Mouse (Mus musculus) Patski (cell line): ENCODE data around the gene Dis3. TPM values are rescaled to one million over a fixed set of nuclear protein-coding genes. Genes with fewer than 3 reads are reported as not detected.

ENCODE experiments used
- ATAC-seq: fragments of 100-300 bp; one replicate; pipeline ENCODE4 v1.8.0; 2021
- CTCF ChIA-PET: fragments of 350-600 bp; sonication (Branson Sonifier 250); formaldehyde crosslinking; loops from one replicate; lab custom pipeline; 2022; ENCODE audit warnings: inconsistent platforms; lab: Charles Lee
- POLR2A ChIA-PET: fragments of 350-600 bp; sonication (Branson Sonifier 250); formaldehyde crosslinking; loops from one replicate; lab custom pipeline; 2022; ENCODE audit warnings: antibody characterized with exemption, inconsistent platforms; lab: Charles Lee
- DNase-seq: peaks from one replicate; pipeline ENCODE4 v3.0.0-alpha.2; 2011; ENCODE audit warnings: low read depth, low spot score
- H3K27me3 ChIP-seq: fragments of 371-371 bp; one replicate; pipeline ENCODE4 v1.5.1; 2021
- CTCF ChIP-seq: fragments of 100-300 bp; IDR thresholded peaks from one replicate; pipeline ENCODE4 v1.5.1; 2021
- in situ Hi-C: fragments of 300-500 bp; cut with MboI; formaldehyde crosslinking; loops from 3 replicates; pipeline ENCODE4 v1.11.1; 2018; ENCODE audit warnings: low pct_unique_long_range_greater_than_20kb, mixed read lengths
- polyA plus RNA-seq: library from polyadenylated mRNA; unstranded; gene quantifications from one replicate; pipeline ENCODE4 v1.2.3, GENCODE M21; 2021

Gene Dis3
- polyA plus RNA-seq, 1 experiment from 2014 or later: 31.8 TPM

- TF ChIP-seq CTCF: no peak
- CTCF ChIA-PET: interaction anchor here (1.4 kb wide), 1 partner anchor 10 kb away, joined by 3 read pairs; no protein-coding TSS in a partner anchor
- in situ Hi-C loops: no loop called here
- POLR2A ChIA-PET: no interaction called here
- no peak for DNase-seq
- H3K27me3 ChIP-seq: no peaks in the 10 kb centered on the region
- no peak for ATAC-seq
Measured at GRCm38 (mm10) chr14:99088947-99089346, 10.6 kb downstream of the Dis3 start.

DNA sequence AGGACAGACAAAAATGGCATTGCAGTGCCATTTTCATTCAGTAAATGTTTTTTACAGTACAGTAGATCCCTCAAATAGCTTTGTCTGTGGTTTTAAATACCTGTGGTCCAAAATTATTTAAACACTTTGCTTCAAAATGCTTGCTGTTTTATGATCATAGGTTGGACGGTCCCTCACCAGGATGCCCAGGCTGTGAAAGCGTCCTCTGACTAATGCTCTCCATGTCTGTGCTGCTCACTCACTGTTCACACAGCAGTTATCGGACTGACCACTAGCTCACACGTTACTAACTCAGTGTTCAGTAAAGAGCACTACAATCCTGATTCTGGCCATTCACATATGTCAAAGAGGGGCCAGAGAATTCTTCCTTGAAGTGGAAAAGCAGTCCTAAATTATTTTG is 28.4 kb downstream of the Dis3 start:
- ATAC-seq (peak; percentile 99), DNase-seq (peak; percentile 33)
- in situ Hi-C loops: no loop called here
- ChIA-PET POLR2A (interaction anchor here (0.6 kb wide), 1 partner anchor 13 kb away, joined by 12 read pairs; no protein-coding TSS in a partner anchor), CTCF (no interaction called here)
- no peaks in the 10 kb centered on the region for H3K27me3 ChIP-seq
- TF ChIP-seq CTCF: no peak

DNA sequence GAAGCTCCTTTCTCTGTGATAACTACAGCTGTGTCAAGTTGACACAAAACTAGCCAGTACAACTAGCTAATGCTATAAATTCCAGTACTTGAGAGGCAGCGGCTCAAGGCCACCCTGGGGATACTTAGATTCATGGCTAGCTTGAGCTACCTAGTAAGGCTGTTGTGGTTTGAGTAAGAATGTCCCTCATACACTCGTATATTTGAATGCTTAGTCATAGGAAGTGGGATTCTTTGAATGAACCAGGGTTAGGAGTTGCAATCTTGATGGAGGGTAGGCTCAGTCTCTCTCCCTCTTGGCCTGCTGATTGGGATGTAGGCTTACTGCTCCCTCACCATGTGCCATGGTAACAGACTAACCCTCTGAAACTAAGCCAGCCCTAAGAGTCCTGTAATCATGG is 36.5 kb downstream of the Dis3 start:
- POLR2A ChIA-PET: no interaction called here
- in situ Hi-C loops: no loop called here
- CTCF ChIA-PET: no interaction called here
- no peak for TF ChIP-seq CTCF
- no peaks in the 10 kb centered on the region for H3K27me3 ChIP-seq
- no peak for DNase-seq
- ATAC-seq: peak; percentile 31

- POLR2A ChIA-PET: no interaction called here
- CTCF ChIA-PET: interaction anchor here (1.1 kb wide), 1 partner anchor 11 kb away, joined by 3 read pairs; no protein-coding TSS in a partner anchor
- no peaks in the 10 kb centered on the region for H3K27me3 ChIP-seq
- no peak for TF ChIP-seq CTCF
- ATAC-seq: no peak
- no peak for DNase-seq
- in situ Hi-C loops: no loop called here
Measured at GRCm38 (mm10) chr14:99060616-99061015, 39.0 kb downstream of the Dis3 start.

DNA sequence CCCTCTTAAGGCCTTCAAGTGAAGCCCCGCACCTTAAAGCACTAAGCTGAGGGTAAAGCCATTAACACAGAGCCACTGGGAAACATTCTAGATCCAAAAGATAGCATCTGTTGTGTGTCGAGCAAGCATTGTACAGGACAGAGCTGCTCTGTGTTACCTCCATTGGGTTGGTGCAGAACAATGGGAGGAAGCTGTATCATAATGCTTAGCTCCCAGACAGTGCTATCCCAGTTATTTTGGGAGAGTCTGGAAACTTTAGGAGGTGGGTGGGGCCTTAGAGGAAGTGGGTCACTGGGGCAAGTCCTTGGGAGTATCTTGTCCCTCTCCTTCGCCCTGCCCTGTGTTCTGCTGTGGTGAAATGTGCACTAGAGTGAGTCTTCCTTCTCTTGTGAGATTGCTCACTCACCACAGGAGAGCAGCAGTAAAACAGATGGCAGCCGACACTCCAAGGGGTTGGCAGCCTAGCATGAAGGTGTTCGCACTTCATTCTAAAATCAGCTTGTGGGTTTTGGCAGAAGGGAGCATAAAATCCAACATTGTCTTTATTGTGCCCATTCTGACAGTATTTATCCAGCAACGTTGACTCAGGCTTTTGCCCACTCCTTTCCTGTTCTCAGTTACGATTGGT is 40.5 kb downstream of the Dis3 start:
- DNase-seq: no peak
- ChIA-PET CTCF (no interaction called here), POLR2A (no interaction called here)
- no peak for ATAC-seq
- TF ChIP-seq CTCF: no peak
- in situ Hi-C loops: no loop called here
- H3K27me3 ChIP-seq: no peaks in the 10 kb centered on the region

DNA sequence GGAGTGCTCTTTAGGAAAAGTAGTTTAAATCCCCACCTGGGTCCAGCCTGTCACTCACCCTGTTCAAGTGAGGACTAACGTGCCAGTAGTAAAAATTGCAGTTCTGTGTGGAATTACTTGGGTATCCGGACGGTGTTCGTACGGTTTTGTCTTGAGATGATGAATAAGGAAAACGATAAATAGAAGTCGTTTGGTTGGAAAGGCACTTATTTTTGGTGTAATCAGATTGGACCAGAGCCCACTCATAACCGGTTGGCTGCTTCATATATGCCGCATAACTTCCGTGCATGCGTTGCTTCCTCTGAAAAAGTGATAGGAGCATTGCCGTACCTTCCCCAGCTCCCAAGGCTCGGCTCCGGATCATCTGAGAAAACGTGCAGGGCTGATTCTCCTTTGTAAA is 52.8 kb downstream of the Dis3 start:
- ChIA-PET POLR2A (no interaction called here), CTCF (no interaction called here)
- no peaks in the 10 kb centered on the region for H3K27me3 ChIP-seq
- no peak for DNase-seq
- no peak for ATAC-seq
- TF ChIP-seq CTCF: no peak
- in situ Hi-C loops: no loop called here

DNA sequence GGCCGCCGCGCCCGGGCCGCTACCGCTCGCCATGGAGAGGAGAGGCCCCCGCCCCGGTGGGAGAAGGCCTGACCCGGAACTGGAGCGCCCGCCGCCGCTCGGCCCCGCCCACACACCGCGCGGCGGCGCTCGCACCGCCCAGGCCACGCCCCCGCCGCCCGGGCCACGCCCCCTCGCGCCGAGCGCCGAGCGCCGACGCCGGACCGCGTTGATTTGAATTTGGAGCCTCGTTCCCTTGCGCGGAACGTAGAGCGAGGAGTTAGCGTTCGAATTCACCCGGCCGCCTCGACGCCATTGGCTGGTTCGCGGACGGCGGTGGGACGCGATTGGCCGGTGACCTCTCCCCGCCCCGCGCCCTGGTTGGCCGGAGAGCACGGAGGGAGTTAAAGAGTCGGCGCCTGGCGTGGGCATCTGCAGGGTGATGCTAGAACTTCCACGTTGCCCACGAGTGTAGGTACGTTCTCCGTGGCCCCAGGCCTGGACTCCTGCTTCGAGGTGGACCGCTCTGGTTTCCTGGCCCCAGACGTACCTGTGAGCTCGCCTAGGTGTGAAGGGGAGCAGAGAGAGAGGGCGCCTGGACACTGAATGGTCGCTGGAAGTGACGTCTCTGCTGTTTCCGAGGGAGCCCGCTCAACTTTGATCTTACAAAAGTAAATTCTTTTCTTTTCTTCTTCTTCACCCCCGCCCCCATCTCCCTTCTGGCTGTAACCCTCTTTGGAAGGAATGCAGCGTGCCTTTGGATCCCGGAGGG is 53.4 kb downstream of the Dis3 start, which contains the start of the genes Mzt1 and Bora:
TSS of gene Mzt1 (minus strand) at position 104 of the 751 bp plus-strand sequence.
TSS of gene Bora (plus strand) at position 192 of the 751 bp plus-strand sequence.
- CTCF ChIA-PET: no interaction called here
- H3K27me3 ChIP-seq: no peaks in the 10 kb centered on the region
- peak; percentile 64 for DNase-seq
- POLR2A ChIA-PET: no interaction called here
- ATAC-seq: peak; percentile 100
- in situ Hi-C loops: no loop called here
- no peak for TF ChIP-seq CTCF

- peak; percentile 23 for ATAC-seq
- no peak for DNase-seq
- in situ Hi-C loops: no loop called here
- TF ChIP-seq CTCF: no peak
- POLR2A ChIA-PET: no interaction called here
- CTCF ChIA-PET: no interaction called here
- no peaks in the 10 kb centered on the region for H3K27me3 ChIP-seq
Measured at GRCm38 (mm10) chr14:99045378-99046030, 54.1 kb downstream of the Dis3 start.

GRCm38 (mm10) chr14:99044718-99045117 is 54.9 kb downstream of the Dis3 start:
- TF ChIP-seq CTCF: no peak
- DNase-seq (no peak), ATAC-seq (no peak)
- no peaks in the 10 kb centered on the region for H3K27me3 ChIP-seq
- ChIA-PET POLR2A (no interaction called here), CTCF (no interaction called here)
- in situ Hi-C loops: no loop called here

DNA sequence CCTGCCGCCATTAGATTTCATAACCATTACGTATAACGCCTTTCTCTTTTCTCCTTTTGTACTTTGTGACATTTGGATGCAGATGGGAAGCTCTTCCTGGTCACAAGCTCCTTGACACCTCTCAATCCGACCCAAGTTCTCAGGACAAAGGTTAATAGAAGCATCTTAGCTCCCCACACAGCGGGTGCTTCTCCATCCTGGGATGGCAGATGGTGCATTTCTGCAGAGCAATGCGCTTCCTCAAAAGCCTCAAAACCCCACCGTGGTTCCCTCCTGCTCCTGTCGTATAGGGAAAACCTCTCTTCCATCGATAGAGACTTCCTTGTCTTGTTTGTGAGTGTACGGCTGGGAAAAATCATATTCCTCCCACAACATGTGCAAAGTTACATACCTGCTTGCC is 55.5 kb downstream of the Dis3 start:
- no peaks in the 10 kb centered on the region for H3K27me3 ChIP-seq
- ChIA-PET CTCF (no interaction called here), POLR2A (no interaction called here)
- no peak for ATAC-seq
- TF ChIP-seq CTCF: no peak
- no peak for DNase-seq
- in situ Hi-C loops: no loop called here

DNA sequence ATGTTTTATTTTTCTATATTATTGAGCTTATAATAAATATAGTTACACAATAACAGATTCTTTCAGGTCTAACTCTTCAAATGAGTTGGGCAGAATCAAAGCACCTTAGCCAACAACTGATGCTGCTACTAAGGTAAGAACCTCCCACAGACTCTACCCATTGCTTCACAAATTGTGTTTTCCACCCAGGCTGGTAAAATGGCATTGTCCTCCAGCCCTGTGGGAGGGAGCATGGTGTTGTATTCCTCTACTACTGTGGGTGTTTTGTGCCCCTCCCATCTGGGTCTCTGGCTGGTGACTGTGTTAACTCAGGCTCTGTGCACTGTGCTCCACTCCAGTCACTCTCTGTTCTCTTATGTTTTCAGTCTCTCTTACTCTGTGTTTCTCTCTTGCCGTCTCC is 56.1 kb downstream of the Dis3 start:
- no peak for TF ChIP-seq CTCF
- in situ Hi-C loops: no loop called here
- H3K27me3 ChIP-seq: no peaks in the 10 kb centered on the region
- ATAC-seq: no peak
- ChIA-PET CTCF (no interaction called here), POLR2A (no interaction called here)
- no peak for DNase-seq
